Mouse (Mus musculus): ENCODE results near the gene Ube2v1.
A peak's percentile ranks its signal among the peaks of the same experiment; 100 is the strongest.

The Ube2v1 gene

GRCm38 (mm10) chr2:167594444-167594934, 37.4 kb downstream of the Ube2v1 start:
- DNase-seq (ENCODE audit: low read depth, low spot score) = no peak

GRCm38 (mm10) chr2:167593551-167594250, 38.2 kb downstream of the Ube2v1 start:
- DNase-seq (ENCODE audit: low read depth, low spot score) = no peak

- peak; percentile 47 for DNase-seq (ENCODE audit: low read depth, low spot score)
Observed at GRCm38 (mm10) chr2:167588774-167589577, 42.9 kb downstream of the Ube2v1 start.

- no peak for DNase-seq (ENCODE audit: low read depth, low spot score)
Observed at GRCm38 (mm10) chr2:167586976-167587375, 44.9 kb downstream of the Ube2v1 start.

GRCm38 (mm10) chr2:167586041-167586440, 45.9 kb downstream of the Ube2v1 start:
- DNase-seq (ENCODE audit: low read depth, low spot score) = no peak

GRCm38 (mm10) chr2:167585273-167585672, 46.6 kb downstream of the Ube2v1 start:
- DNase-seq (ENCODE audit: low read depth, low spot score) = no peak

- DNase-seq (ENCODE audit: low read depth, low spot score) = no peak
Observed at GRCm38 (mm10) chr2:167583161-167583952, 48.5 kb downstream of the Ube2v1 start.

- peak; percentile 94 for DNase-seq (ENCODE audit: low read depth, low spot score)
Observed at GRCm38 (mm10) chr2:167578521-167578920, 53.4 kb downstream of the Ube2v1 start.

GRCm38 (mm10) chr2:167577186-167577785, 54.6 kb downstream of the Ube2v1 start:
- DNase-seq (ENCODE audit: low read depth, low spot score) = no peak

GRCm38 (mm10) chr2:167576121-167576620, 55.7 kb downstream of the Ube2v1 start:
- DNase-seq (ENCODE audit: low read depth, low spot score) = no peak

- DNase-seq (ENCODE audit: low read depth, low spot score) = no peak
Observed at GRCm38 (mm10) chr2:167575581-167575980, 56.3 kb downstream of the Ube2v1 start.

GRCm38 (mm10) chr2:167574814-167575213, 57.1 kb downstream of the Ube2v1 start:
- DNase-seq (ENCODE audit: low read depth, low spot score) = no peak

GRCm38 (mm10) chr2:167571442-167572220, 60.3 kb downstream of the Ube2v1 start:
- no peak for DNase-seq (ENCODE audit: low read depth, low spot score)

GRCm38 (mm10) chr2:167570815-167571214, 61.1 kb downstream of the Ube2v1 start:
- no peak for DNase-seq (ENCODE audit: low read depth, low spot score)

- DNase-seq (ENCODE audit: low read depth, low spot score) = peak; percentile 53
Observed at GRCm38 (mm10) chr2:167569934-167570651, 61.8 kb downstream of the Ube2v1 start.

GRCm38 (mm10) chr2:167568112-167568511, 63.8 kb downstream of the Ube2v1 start:
- no peak for DNase-seq (ENCODE audit: low read depth, low spot score)

GRCm38 (mm10) chr2:167565682-167566081, 66.2 kb downstream of the Ube2v1 start:
- no peak for DNase-seq (ENCODE audit: low read depth, low spot score)

- no peak for DNase-seq (ENCODE audit: low read depth, low spot score)
Observed at GRCm38 (mm10) chr2:167565312-167565656, 66.6 kb downstream of the Ube2v1 start.

- no peak for DNase-seq (ENCODE audit: low read depth, low spot score)
Observed at GRCm38 (mm10) chr2:167564551-167565311, 67.2 kb downstream of the Ube2v1 start.

Data from R1 (cell line).